Mouse (Mus musculus) limb, embryonic 13.5 days (tissue): ENCODE data around the gene Sprr2f. TPM values are rescaled to one million over a fixed set of nuclear protein-coding genes. Genes with fewer than 3 reads are reported as not detected.

Source experiments
- polyA plus RNA-seq: library from polyadenylated mRNA; unstranded; fragments of >200 nt; fragmentation: Nextera tagmentation; extraction: Ambion mirVana; gene quantifications from 2 replicates; pipeline ENCODE4 v1.2.1, GENCODE M21; 2015

The Sprr2f gene
- polyA plus RNA-seq, 1 experiment from 2014 or later = not detected

Other genes with a start within 250 kb of the Sprr2f start
- not detected in 2 replicates for gene Prr9, start 241.2 kb upstream of the Sprr2f start, polyA plus RNA-seq
- gene Lelp1, start 222.4 kb upstream of the Sprr2f start, polyA plus RNA-seq = not detected in 2 replicates
- gene Sprr2a1, start 149.4 kb upstream of the Sprr2f start, polyA plus RNA-seq = 0.14 and 0.15 TPM in 2 replicates
- 4.4 and 5.1 TPM in 2 replicates for gene Sprr2a2, start 149.3 kb upstream of the Sprr2f start, polyA plus RNA-seq
- gene Sprr2a3, start 79.8 kb upstream of the Sprr2f start, polyA plus RNA-seq = 0.34 TPM in 1 of 2 replicates, not detected in the other
- not detected in 2 replicates for gene Sprr2b, start 48.6 kb upstream of the Sprr2f start, polyA plus RNA-seq
- gene Sprr2d, start 26.0 kb upstream of the Sprr2f start, polyA plus RNA-seq = not detected in 2 replicates
- gene Sprr2e, start 13.0 kb upstream of the Sprr2f start, polyA plus RNA-seq = not detected in 2 replicates
- gene Sprr2h, start 20.5 kb downstream of the Sprr2f start, polyA plus RNA-seq = not detected in 2 replicates
- not detected in 2 replicates for gene Sprr2i, start 42.8 kb downstream of the Sprr2f start, polyA plus RNA-seq
- not detected in 2 replicates for gene Sprr2j-ps, start 52.9 kb downstream of the Sprr2f start, polyA plus RNA-seq
- gene Gm9774, start 64.2 kb downstream of the Sprr2f start, polyA plus RNA-seq = 8.9 and 9.6 TPM in 2 replicates
- gene Sprr2k, start 67.4 kb downstream of the Sprr2f start, polyA plus RNA-seq = not detected in 2 replicates
- gene Sprr1b, start 73.6 kb downstream of the Sprr2f start, polyA plus RNA-seq = 0.24 TPM in 1 of 2 replicates, not detected in the other
- gene Sprr3, start 93.5 kb downstream of the Sprr2f start, polyA plus RNA-seq = not detected in 2 replicates
- gene Sprr1a, start 120.7 kb downstream of the Sprr2f start, polyA plus RNA-seq = 0.49 and 0.67 TPM in 2 replicates
- not detected in 2 replicates for gene Sprr4, start 135.3 kb downstream of the Sprr2f start, polyA plus RNA-seq
- not detected in 2 replicates for gene 2310046K23Rik, start 169.3 kb downstream of the Sprr2f start, polyA plus RNA-seq
- gene Ivl, start 208.5 kb downstream of the Sprr2f start, polyA plus RNA-seq = not detected in 2 replicates
- not detected in 2 replicates for gene Smcp, start 223.8 kb downstream of the Sprr2f start, polyA plus RNA-seq
- not detected in 2 replicates for gene 2210017I01Rik, start 242.3 kb downstream of the Sprr2f start, polyA plus RNA-seq